Mouse (Mus musculus) limb, embryonic 13.5 days (tissue): ENCODE data around the gene Tet2. TPM values are rescaled to one million over a fixed set of nuclear protein-coding genes. Genes with fewer than 3 reads are reported as not detected.

ENCODE experiments used
- ATAC-seq: fragments of 200-750 bp; cut with Nextera tagmentation; 2 replicates; pipeline ENCODE4 v1.8.0; 2017; ENCODE audit warnings: low read depth, moderate number of reproducible peaks, moderate TSS enrichment; ENCODE audit not compliant: low FRiP score
- H3K27ac ChIP-seq: fragments of 300-500 bp; sonication (generic); 2 replicates; pipeline ENCODE4 v1.5.1; 2015; ENCODE audit warnings: inconsistent platforms, mild to moderate bottlenecking, moderate library complexity
- H3K27me3 ChIP-seq: fragments of 300-500 bp; sonication (generic); 2 replicates; pipeline ENCODE4 v1.6.1; 2015; ENCODE audit warnings: mild to moderate bottlenecking, inconsistent platforms
- H3K36me3 ChIP-seq: fragments of 300-500 bp; sonication (generic); 2 replicates; pipeline ENCODE4 v1.6.1; 2015; ENCODE audit warnings: inconsistent platforms, mild to moderate bottlenecking, moderate library complexity
- H3K4me1 ChIP-seq: fragments of 300-500 bp; sonication (generic); 2 replicates; pipeline ENCODE4 v1.6.1; 2015; ENCODE audit warnings: inconsistent platforms
- H3K4me2 ChIP-seq: fragments of 300-500 bp; sonication (generic); replicated peaks from 2 replicates; pipeline ENCODE4 v1.6.1; 2015; ENCODE audit warnings: inconsistent platforms, mild to moderate bottlenecking, moderate library complexity
- H3K4me3 ChIP-seq: fragments of 300-500 bp; sonication (generic); 2 replicates; pipeline ENCODE4 v1.5.1; 2015; ENCODE audit warnings: moderate library complexity, mild to moderate bottlenecking, inconsistent platforms
- H3K9ac ChIP-seq: fragments of 300-500 bp; sonication (generic); 2 replicates; pipeline ENCODE4 v1.6.1; 2015; ENCODE audit warnings: mild to moderate bottlenecking, inconsistent platforms
- H3K9me3 ChIP-seq: fragments of 300-500 bp; sonication (generic); 2 replicates; pipeline ENCODE4 v1.6.1; 2016; ENCODE audit warnings: inconsistent platforms
- whole genome bisulfite sequencing: fragments of 180-500 bp; shearing (Covaris S2); methylation state at CpG from one replicate; pipeline ENCODE4 v1.1.7; 2015; 5-methylcytosine and 5-hydroxymethylcytosine counted together
- polyA plus RNA-seq: library from polyadenylated mRNA; unstranded; fragments of >200 nt; fragmentation: Nextera tagmentation; extraction: Ambion mirVana; gene quantifications from 2 replicates; pipeline ENCODE4 v1.2.1, GENCODE M21; 2015

The Tet2 gene
- polyA plus RNA-seq, 1 experiment from 2014 or later = 22.0 TPM

- 69% methylated on average over 3 of the region's 3 CpGs for WGBS
- Histone ChIP-seq H3K9ac (no peak overlapping the region), H3K9me3 (no peaks in the 10 kb centered on the region), H3K27ac (no peak overlapping the region), H3K27me3 (no peaks in the 10 kb centered on the region), H3K4me2 (no peak overlapping the region), H3K4me1 (peaks cover 23% of the 10 kb centered on the region), H3K36me3 (peaks cover under 1% of the 10 kb centered on the region; the same call in 1 of the 2 replicates), H3K4me3 (no peak overlapping the region)
- ATAC-seq = no peak
These were observed 14.3 kb downstream of the Tet2 start for GRCm38 (mm10) chr3:133530664-133531063.

GRCm38 (mm10) chr3:133526119-133526723, 18.7 kb downstream of the Tet2 start:
- ATAC-seq = no peak
- WGBS = 84% methylated on average over 4 of the region's 4 CpGs
- H3K27me3 ChIP-seq = no peaks in the 10 kb centered on the region
- H3K9me3 ChIP-seq = no peaks in the 10 kb centered on the region
- H3K4me2 ChIP-seq = no peak overlapping the region
- peaks cover 7% of the 10 kb centered on the region for H3K36me3 ChIP-seq
- H3K27ac ChIP-seq = no peak overlapping the region
- H3K4me3 ChIP-seq = no peak overlapping the region
- no peak overlapping the region for H3K9ac ChIP-seq
- H3K4me1 ChIP-seq = no peaks in the 10 kb centered on the region; the same call in 1 of the 2 replicates

GRCm38 (mm10) chr3:133525578-133525977, 19.4 kb downstream of the Tet2 start:
- Histone ChIP-seq H3K9ac (no peak overlapping the region), H3K27me3 (no peaks in the 10 kb centered on the region), H3K4me1 (peaks cover 5% of the 10 kb centered on the region), H3K27ac (no peak overlapping the region), H3K4me3 (no peak overlapping the region), H3K4me2 (no peak overlapping the region), H3K9me3 (no peaks in the 10 kb centered on the region), H3K36me3 (peaks cover 7% of the 10 kb centered on the region)
- no peak for ATAC-seq
- WGBS = 85% methylated on average over 1 of the region's 1 CpGs

GRCm38 (mm10) chr3:133524341-133525050, 20.4 kb downstream of the Tet2 start:
- H3K9me3 ChIP-seq = no peaks in the 10 kb centered on the region
- H3K36me3 ChIP-seq = peaks cover 7% of the 10 kb centered on the region
- no peaks in the 10 kb centered on the region for H3K27me3 ChIP-seq
- no peak overlapping the region for H3K4me3 ChIP-seq
- ATAC-seq = no peak
- no peak overlapping the region for H3K9ac ChIP-seq
- no peak overlapping the region for H3K27ac ChIP-seq
- WGBS = 84% methylated on average over 4 of the region's 4 CpGs
- H3K4me2 ChIP-seq = no peak overlapping the region
- H3K4me1 ChIP-seq = peaks cover 5% of the 10 kb centered on the region

- Histone ChIP-seq H3K36me3 (peaks cover 7% of the 10 kb centered on the region), H3K27ac (no peak overlapping the region), H3K9ac (no peak overlapping the region), H3K27me3 (no peaks in the 10 kb centered on the region), H3K4me3 (no peak overlapping the region), H3K4me2 (no peak overlapping the region), H3K9me3 (no peaks in the 10 kb centered on the region), H3K4me1 (peaks cover 5% of the 10 kb centered on the region)
- 87% methylated on average over 6 of the region's 6 CpGs for WGBS
- ATAC-seq = no peak
These were observed 21.7 kb downstream of the Tet2 start for GRCm38 (mm10) chr3:133523191-133523590.

- WGBS = 74% methylated on average over 7 of the region's 7 CpGs
- H3K27ac ChIP-seq = no peak overlapping the region
- no peak overlapping the region for H3K4me3 ChIP-seq
- no peaks in the 10 kb centered on the region for H3K27me3 ChIP-seq
- H3K4me2 ChIP-seq = no peak overlapping the region
- ATAC-seq = no peak
- H3K4me1 ChIP-seq = peaks cover 9% of the 10 kb centered on the region
- peaks cover 10% of the 10 kb centered on the region for H3K36me3 ChIP-seq
- no peak overlapping the region for H3K9ac ChIP-seq
- no peaks in the 10 kb centered on the region for H3K9me3 ChIP-seq
These were observed 22.6 kb downstream of the Tet2 start for GRCm38 (mm10) chr3:133522289-133522688.

- no peaks in the 10 kb centered on the region for H3K9me3 ChIP-seq
- no peak overlapping the region for H3K4me2 ChIP-seq
- H3K27me3 ChIP-seq = no peaks in the 10 kb centered on the region
- peaks cover 14% of the 10 kb centered on the region for H3K4me1 ChIP-seq
- 86% methylated on average over 3 of the region's 3 CpGs for WGBS
- no peak overlapping the region for H3K27ac ChIP-seq
- H3K36me3 ChIP-seq = peaks cover 23% of the 10 kb centered on the region
- no peak overlapping the region for H3K9ac ChIP-seq
- ATAC-seq = no peak
- no peak overlapping the region for H3K4me3 ChIP-seq
These were observed 26.1 kb downstream of the Tet2 start for GRCm38 (mm10) chr3:133518801-133519200.

GRCm38 (mm10) chr3:133518116-133518515, 26.8 kb downstream of the Tet2 start:
- WGBS = 90% methylated on average over 6 of the region's 6 CpGs

GRCm38 (mm10) chr3:133517406-133517805, 27.5 kb downstream of the Tet2 start:
- WGBS = 89% methylated on average over 6 of the region's 6 CpGs
- no peaks in the 10 kb centered on the region for H3K27me3 ChIP-seq
- no peaks in the 10 kb centered on the region for H3K9me3 ChIP-seq
- no peak for ATAC-seq
- peaks cover 14% of the 10 kb centered on the region for H3K4me1 ChIP-seq
- H3K4me3 ChIP-seq = no peak overlapping the region
- H3K9ac ChIP-seq = no peak overlapping the region
- peaks cover 33% of the 10 kb centered on the region for H3K36me3 ChIP-seq
- no peak overlapping the region for H3K27ac ChIP-seq
- no peak overlapping the region for H3K4me2 ChIP-seq

More at GRCm38 (mm10) chr3:133518116-133518515, 26.8 kb downstream of the Tet2 start:
- no peak for ATAC-seq
- Histone ChIP-seq H3K4me3 (no peak overlapping the region), H3K36me3 (peaks cover 28% of the 10 kb centered on the region), H3K9me3 (no peaks in the 10 kb centered on the region), H3K4me2 (no peak overlapping the region), H3K9ac (no peak overlapping the region), H3K27ac (no peak overlapping the region), H3K27me3 (no peaks in the 10 kb centered on the region), H3K4me1 (peaks cover 14% of the 10 kb centered on the region)

GRCm38 (mm10) chr3:133516137-133516536, 28.8 kb downstream of the Tet2 start:
- 76% methylated on average over 6 of the region's 6 CpGs for WGBS
- Histone ChIP-seq H3K27me3 (no peaks in the 10 kb centered on the region), H3K9me3 (no peaks in the 10 kb centered on the region), H3K4me1 (peaks cover 13% of the 10 kb centered on the region), H3K9ac (no peak overlapping the region), H3K4me2 (no peak overlapping the region), H3K36me3 (peaks cover 45% of the 10 kb centered on the region), H3K4me3 (no peak overlapping the region), H3K27ac (no peak overlapping the region)
- no peak for ATAC-seq

GRCm38 (mm10) chr3:133515204-133515969, 29.6 kb downstream of the Tet2 start:
- ATAC-seq = no peak
- H3K9ac ChIP-seq = no peak overlapping the region
- H3K27me3 ChIP-seq = no peaks in the 10 kb centered on the region
- peaks cover 8% of the 10 kb centered on the region; the same call in 1 of the 2 replicates for H3K4me1 ChIP-seq
- no peak overlapping the region for H3K27ac ChIP-seq
- WGBS = 92% methylated on average over 8 of the region's 8 CpGs
- peaks cover 47% of the 10 kb centered on the region for H3K36me3 ChIP-seq
- no peak overlapping the region for H3K4me3 ChIP-seq
- no peak overlapping the region for H3K4me2 ChIP-seq
- no peaks in the 10 kb centered on the region for H3K9me3 ChIP-seq

- Histone ChIP-seq H3K9ac (no peak overlapping the region), H3K9me3 (no peaks in the 10 kb centered on the region), H3K4me2 (no peak overlapping the region), H3K4me3 (no peak overlapping the region), H3K4me1 (peaks cover 8% of the 10 kb centered on the region; the same call in 1 of the 2 replicates), H3K36me3 (peaks cover 47% of the 10 kb centered on the region), H3K27me3 (no peaks in the 10 kb centered on the region), H3K27ac (no peak overlapping the region)
- WGBS = 94% methylated on average over 12 of the region's 12 CpGs
- ATAC-seq = no peak
These were observed 30.6 kb downstream of the Tet2 start for GRCm38 (mm10) chr3:133514290-133514689.
